Mouse (Mus musculus): Measurements from ENCODE around the gene Rhox4d.
"Not testable (repeated sequence)": the region's sequence is repeated elsewhere in the genome, so short reads cannot be mapped to it uniquely, and the experiment has no call there.

Rhox4d gene

GRCm38 (mm10) chrX:37514059-37514458 lies at the start of gene Rhox4d:
Gene Rhox4d (plus strand): TSS chrX:37514359.
- DNase-seq (ENCODE audit: low read depth in 2 of 2, low spot score in 2 of 2) = not testable (repeated sequence)

- DNase-seq (ENCODE audit: low read depth in 2 of 2, low spot score in 2 of 2) = not testable (repeated sequence)
These were observed 34.1 kb upstream of the Rhox4d start, which contains the start of gene Rhox4c for GRCm38 (mm10) chrX:37480037-37480436. Gene Rhox4c (plus strand): TSS chrX:37480337.

GRCm38 (mm10) chrX:37530152-37530551 lies 16.0 kb downstream of the Rhox4d start, which contains the start of gene Rhox2e:
Gene Rhox2e (plus strand): TSS chrX:37530452.
- DNase-seq (ENCODE audit: low read depth in 2 of 2, low spot score in 2 of 2) = not testable (repeated sequence)

GRCm38 (mm10) chrX:37541719-37542118 lies 27.6 kb downstream of the Rhox4d start, which contains the start of gene Rhox3e:
Gene Rhox3e (plus strand): TSS chrX:37542019.
- DNase-seq (ENCODE audit: low read depth in 2 of 2, low spot score in 2 of 2) = not testable (repeated sequence)

- DNase-seq (ENCODE audit: low read depth in 2 of 2, low spot score in 2 of 2) = not testable (repeated sequence)
These were observed 43.0 kb downstream of the Rhox4d start, which contains the start of gene Rhox4e for GRCm38 (mm10) chrX:37557112-37557511. Gene Rhox4e (plus strand): TSS chrX:37557412.
